Mouse (Mus musculus) lung, adult 2 months (tissue): ENCODE results near the gene Yipf7.

Experiments used
- CTCF ChIP-seq: fragments of 200-500 bp; IDR thresholded peaks from 2 replicates; pipeline ENCODE4 v1.5.1; 2011; ENCODE audit warnings: mild to moderate bottlenecking, low read length, control low read depth; ENCODE audit not compliant: insufficient read depth
- POLR2A ChIP-seq: fragments of 200-500 bp; IDR thresholded peaks from 2 replicates; pipeline ENCODE4 v1.6.1; 2011; ENCODE audit warnings: low read depth, mild to moderate bottlenecking, control low read depth, low read length, borderline replicate concordance; ENCODE audit errors: extremely low read depth

GRCm38 (mm10) chr5:69511631-69512030 is 30.8 kb downstream of the Yipf7 start:
- no peak for TF ChIP-seq CTCF
- TF ChIP-seq POLR2A = no peak
